Mouse (Mus musculus) adrenal gland, postnatal 10 days (tissue): ENCODE measurements around the gene Retreg2. TPM values are rescaled to one million over a fixed set of nuclear protein-coding genes. Genes with fewer than 3 reads are reported as not detected.
A peak's percentile ranks its signal among the peaks of the same experiment; 100 is the strongest.

Source experiments
- DNase-seq: peaks from one replicate; pipeline ENCODE4 v3.0.0; 2021; ENCODE audit warnings: mixed read lengths
- long read RNA-seq, 2 experiments: library from polyadenylated mRNA; stranded (forward); transcript quantifications; one replicate each; pipeline ENCODE4 v2.0.0; 2021
- total RNA-seq, 2 experiments: library from RNA; stranded (reverse); gene quantifications; 2 replicates each; pipeline ENCODE4 v1.2.3; 2021

Retreg2 gene
- total RNA-seq = 10 to 100 TPM; 72.8 TPM
- long read RNA-seq, experiment 1, transcript Retreg2-208 (10 exons, 2,438 nt) = minor isoform, 11 of 74 reads
- long read RNA-seq, experiment 1, transcript Retreg2-201 (9 exons, 2,561 nt) = major isoform, 35 of 74 reads
- long read RNA-seq, experiment 1, partial matches to known transcripts = 20 of 74 reads
- long read RNA-seq, experiment 1, other reads (novel, unspliced or antisense) = 8 of 74 reads
- long read RNA-seq, experiment 2, transcript Retreg2-201 (9 exons, 2,561 nt) = major isoform, 29 of 48 reads
- long read RNA-seq, experiment 2, transcript Retreg2-208 (10 exons, 2,438 nt) = minor isoform, 13 of 48 reads
- long read RNA-seq, experiment 2, partial matches to known transcripts = 2 of 48 reads
- long read RNA-seq, experiment 2, other reads (novel, unspliced or antisense) = 4 of 48 reads

- peak; percentile 98 for DNase-seq
Observed at GRCm38 (mm10) chr1:75142301-75143261, at the start of gene Retreg2, which contains the start of gene Cnppd1. TSS of gene Retreg2 (plus strand) at chr1:75142778. TSS of gene Cnppd1 (minus strand) at chr1:75142711.

GRCm38 (mm10) chr1:75122211-75122610 is 20.4 kb upstream of the Retreg2 start:
- no peak for DNase-seq

GRCm38 (mm10) chr1:75124346-75125321 is 17.9 kb upstream of the Retreg2 start, which contains the start of gene Nhej1:
TSS of gene Nhej1 (minus strand) at chr1:75125200.
- peak; percentile 96 for DNase-seq

- no peak for DNase-seq
Observed at GRCm38 (mm10) chr1:75125418-75125817, 17.2 kb upstream of the Retreg2 start.

GRCm38 (mm10) chr1:75128641-75129040 is 13.9 kb upstream of the Retreg2 start:
- no peak for DNase-seq

- no peak for DNase-seq
Observed at GRCm38 (mm10) chr1:75133421-75134207, 9.0 kb upstream of the Retreg2 start, which contains the start of gene Slc23a3. TSS of gene Slc23a3 (minus strand) at chr1:75133890.

- no peak for DNase-seq
Observed at GRCm38 (mm10) chr1:75136293-75136692, 6.3 kb upstream of the Retreg2 start.

- no peak for DNase-seq
Observed at GRCm38 (mm10) chr1:75136730-75137129, 5.8 kb upstream of the Retreg2 start.

- no peak for DNase-seq
Observed at GRCm38 (mm10) chr1:75138448-75138847, 4.1 kb upstream of the Retreg2 start.

GRCm38 (mm10) chr1:75140601-75141190 is 1.9 kb upstream of the Retreg2 start:
- peak; percentile 26 for DNase-seq

- DNase-seq = peak; percentile 79
Observed at GRCm38 (mm10) chr1:75141486-75142190, 940 bp upstream of the Retreg2 start.

GRCm38 (mm10) chr1:75145589-75145988 is 3.0 kb downstream of the Retreg2 start:
- DNase-seq = no peak

- no peak for DNase-seq
Observed at GRCm38 (mm10) chr1:75147411-75148135, 5.0 kb downstream of the Retreg2 start.

GRCm38 (mm10) chr1:75148727-75149126 is 6.1 kb downstream of the Retreg2 start:
- no peak for DNase-seq

GRCm38 (mm10) chr1:75155837-75156236 is 13.3 kb downstream of the Retreg2 start:
- DNase-seq = no peak

- DNase-seq = no peak
Observed at GRCm38 (mm10) chr1:75158990-75159389, 16.4 kb downstream of the Retreg2 start.

GRCm38 (mm10) chr1:75159540-75160255 is 17.1 kb downstream of the Retreg2 start:
- DNase-seq = no peak

GRCm38 (mm10) chr1:75160256-75160617 is 17.7 kb downstream of the Retreg2 start:
- DNase-seq = no peak
